ENCODE assay signal across 8 mouse cellular contexts in the genomic region with DNA sequence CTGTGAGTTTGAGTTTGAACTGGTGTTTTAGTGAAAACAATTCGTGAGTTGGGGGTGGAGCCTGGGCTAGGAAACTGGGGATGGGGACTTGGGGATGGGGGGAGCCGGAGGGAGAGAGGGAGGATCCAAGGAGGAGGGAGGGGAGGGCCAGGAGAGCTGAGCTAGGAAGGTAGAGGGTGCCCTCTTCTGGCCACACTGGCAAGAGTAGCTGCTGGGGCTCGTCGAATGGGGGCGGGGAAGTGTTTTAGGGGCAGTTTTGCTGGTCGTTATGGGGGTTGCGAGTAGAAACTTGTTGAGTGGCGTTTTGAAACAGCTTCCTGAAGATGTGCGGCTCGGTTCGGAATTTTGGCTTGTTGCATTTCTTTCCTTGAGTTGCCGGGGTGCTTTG. TPM values are rescaled to one million over a fixed set of nuclear protein-coding genes. Genes with fewer than 3 reads are reported as not detected.
DNase-seq lines count a peak whose midpoint lies in the region; ATAC-seq and TF ChIP-seq lines count a peak whose summit lies in the region.

No protein-coding gene starts in this region.

- ATAC-seq in common myeloid progenitor, adult 5-6 weeks (replicated peaks; ENCODE audit: low read depth, poor library complexity, severe bottlenecking): peak; percentile 62; the same call in 1 of the 2 replicates
- ATAC-seq in hindbrain, embryonic 16.5 days: peak; percentile 70

- peaks cover 9% of the 10 kb centered on the region for H3K4me1 ChIP-seq in hindbrain, embryonic 16.5 days (ENCODE audit: control insufficient read depth, insufficient read depth, low read depth, low read length)

- H3K27ac ChIP-seq in gastrocnemius, adult 2 months: no peak overlapping the region
- no peak overlapping the region for H3K27ac ChIP-seq in hindbrain, embryonic 16.5 days (ENCODE audit: low read depth, low read length)
- H3K27ac ChIP-seq in left cerebral cortex, adult 2 months: no peak overlapping the region

- peak overlapping the region; percentile 35; the same call in 1 of the 2 replicates for H3K9ac ChIP-seq in hindbrain, embryonic 16.5 days (ENCODE audit: low read depth, low read length)

- H3K4me3 ChIP-seq in gastrocnemius, adult 2 months: peak overlapping the region; percentile 78
- H3K4me3 ChIP-seq in hindbrain, embryonic 16.5 days (ENCODE audit: low read length): peak overlapping the region; percentile 69
- peak overlapping the region; percentile 50 for H3K4me3 ChIP-seq in left cerebral cortex, adult 2 months

- H3K36me3 ChIP-seq in hindbrain, embryonic 16.5 days (ENCODE audit: control insufficient read depth, insufficient read depth, low read length): no peaks in the 10 kb centered on the region

- peak overlapping the region; percentile 70 for H3K4me2 ChIP-seq in hindbrain, embryonic 16.5 days (ENCODE audit: low read length)

- no peaks in the 10 kb centered on the region; the same call in none of the 2 replicates for H3K27me3 ChIP-seq in hindbrain, embryonic 16.5 days (replicated peaks; ENCODE audit: control insufficient read depth, insufficient read depth, low read length)

- intact Hi-C loops in gastrocnemius, adult 2 months (cut with DNase I): loop anchor here (1.0 to 10.0 kb wide), 3 partner anchors 190 to 1003 kb away; no protein-coding TSS in a partner anchor
- intact Hi-C loops in left cerebral cortex, adult 2 months (cut with DNase I): loop anchor here (1.0 to 10.0 kb wide), 8 partner anchors 418 to 1727 kb away; no protein-coding TSS in a partner anchor

- TF ChIP-seq CTCF in gastrocnemius, adult 2 months (IDR thresholded peaks at IDR 0.05): peak; percentile 73
- peak; percentile 72 for TF ChIP-seq CTCF in left cerebral cortex, adult 2 months (IDR thresholded peaks at IDR 0.05)

- DNase-seq in adrenal gland, adult 18-20 months (ENCODE audit: low spot score in 2 of 2): peak; percentile 46 to 55
- peak; percentile 70 for DNase-seq in gastrocnemius, adult 2 months
- peak; percentile 74 to 81 for DNase-seq in left cerebral cortex, adult 2 months (ENCODE audit: extremely low spot score in 1 of 2, low spot score in 2 of 2)
- DNase-seq in lung, postnatal 36 days: peak; percentile 77
- DNase-seq in right cerebral cortex, postnatal 4 days: peak; percentile 81
- DNase-seq in spleen, postnatal 36 days (ENCODE audit: low spot score in 2 of 2): no peak

- 1% methylated on average over 12 of the region's 12 CpGs for WGBS in hindbrain, embryonic 16.5 days

- no peaks in the 10 kb centered on the region for H3K9me3 ChIP-seq in hindbrain, embryonic 16.5 days (ENCODE audit: control insufficient read depth, low read length)

RNA-seq across cellular contexts. Expression of gene Bdnf, which starts 20.3 kb away (rescaled TPM):
- total RNA-seq in adrenal gland, adult 18-20 months (2021): under 1 TPM; 0.13 to 0.16 TPM
- not detected in 2 replicates for total RNA-seq in common myeloid progenitor, adult 5-6 weeks (2017)
- total RNA-seq in gastrocnemius, adult 2 months (2021): under 1 TPM; 0.50 to 0.84 TPM
- polyA plus RNA-seq in hindbrain, embryonic 16.5 days (2015; fragmentation: Nextera tagmentation; extraction: Ambion mirVana): 5.9 and 7.3 TPM in 2 replicates
- 10 to 100 TPM; 35.5 to 39.3 TPM for total RNA-seq in left cerebral cortex, adult 2 months (2021)

Comparison
In these comparisons a context has a peak if more than half of its experiments do, and no peak if none do; other contexts are left out.
1. DNase-seq: peak in adrenal gland, adult 18-20 months (2 of 2), gastrocnemius, adult 2 months (single experiment), left cerebral cortex, adult 2 months (2 of 2), lung, postnatal 36 days (single experiment) and right cerebral cortex, postnatal 4 days (single experiment); none in spleen, postnatal 36 days (0 of 2).
2. RNA of gene Bdnf, which starts 20.3 kb away (total RNA-seq): 35.5 to 39.3 TPM in left cerebral cortex, adult 2 months; 0.50 to 0.84 TPM in gastrocnemius, adult 2 months, 0.13 to 0.16 TPM in adrenal gland, adult 18-20 months and not detected in common myeloid progenitor, adult 5-6 weeks; every median in the first group is over 10 times any median in the second.
3. Peak in every context shown above with its lines, with median percentiles within 50 percentile points of each other: H3K4me3 ChIP-seq.